Mouse (Mus musculus) layer of hippocampus, adult 8-10 months (tissue): ENCODE results near the gene Ago3. TPM values are rescaled to one million over a fixed set of nuclear protein-coding genes. Genes with fewer than 3 reads are reported as not detected.

Source experiments
- total RNA-seq, 4 experiments: library from RNA; stranded (reverse); gene quantifications; 2 replicates each; pipeline ENCODE4 v1.2.4; 2022

Gene Ago3
- total RNA-seq, 4 experiments from 2014 or later = 29.2 to 44.5 (median 37.1) TPM

Other genes with a start within 250 kb of the Ago3 start
- gene Thrap3, start 226.8 kb downstream of the Ago3 start, total RNA-seq = 100 to 1,000 TPM; 151 to 172 (median 170) TPM
- 100 to 1,000 TPM; 240 to 257 (median 248) TPM for gene Map7d1, start 173.2 kb downstream of the Ago3 start, total RNA-seq
- gene Trappc3, start 167.2 kb downstream of the Ago3 start, total RNA-seq = 10 to 100 TPM; 79.9 to 89.9 (median 85.1) TPM
- gene Col8a2, start 142.8 kb downstream of the Ago3 start, total RNA-seq = 1 to 10 TPM; 1.7 to 2.3 (median 2.0) TPM
- gene Adprhl2, start 107.9 kb downstream of the Ago3 start, total RNA-seq = 10 to 100 TPM; 29.3 to 31.6 (median 29.7) TPM
- 1 to 10 TPM; 1.3 to 2.6 (median 1.4) TPM for gene Tekt2, start 103.9 kb downstream of the Ago3 start, total RNA-seq
- 10 to 100 TPM; 60.7 to 65.7 (median 62.1) TPM for gene Ago1, start 39.0 kb upstream of the Ago3 start, total RNA-seq
- gene Ago4, start 103.9 kb upstream of the Ago3 start, total RNA-seq = 10 to 100 TPM in 1 of 4 experiments, 1 to 10 TPM in 3; 6.7 to 11.6 (median 8.5) TPM
- 1 to 10 TPM in 3 of 4 experiments, under 1 TPM in 1; 0.77 to 2.5 (median 1.6) TPM for gene Clspn, start 127.4 kb upstream of the Ago3 start, total RNA-seq
- 10 to 100 TPM; 66.8 to 72.5 (median 69.7) TPM for gene 5730409E04Rik, start 180.3 kb upstream of the Ago3 start, total RNA-seq
- 100 to 1,000 TPM in 3 of 4 experiments, 10 to 100 TPM in 1; 97.0 to 117 (median 111) TPM for gene Psmb2, start 248.1 kb upstream of the Ago3 start, total RNA-seq